Comparison of ENCODE assay signal across 19 mouse cellular contexts in the genomic region with DNA sequence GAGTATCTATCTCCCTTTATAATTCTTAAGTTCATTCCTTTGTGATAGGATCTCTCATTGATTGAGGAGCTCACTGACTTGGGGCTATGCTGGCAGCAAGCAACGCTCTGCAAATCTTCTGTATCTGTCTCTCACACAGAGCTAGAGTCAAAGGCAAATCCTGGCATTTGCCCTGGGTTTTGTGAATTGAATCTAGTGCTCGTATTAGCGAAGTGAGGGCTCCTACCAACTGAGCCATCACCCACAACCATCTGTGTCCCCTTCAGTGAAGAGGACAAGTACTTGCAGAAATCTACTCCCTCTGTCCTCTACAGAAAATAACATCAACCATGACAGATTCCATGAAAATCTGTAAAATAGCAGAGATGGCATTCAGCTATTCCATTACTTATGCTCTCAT.
"Had no signal": no experiment of that assay in that cellular context is flagged by ENCODE, and none has a peak within 500 bp of the region (broad histone marks: within the 10 kb centered on the region; RNA-seq: fewer than 3 reads in every experiment).

No protein-coding gene starts in this region.

- H3K27ac ChIP-seq: midbrain, embryonic 10.5 days; midbrain, embryonic 12.5 days; neural tube, embryonic 13.5 days; neural tube, embryonic 15.5 days had no signal

- H3K4me3 ChIP-seq: midbrain, embryonic 10.5 days; midbrain, embryonic 12.5 days; myocyte; neural tube, embryonic 13.5 days; neural tube, embryonic 15.5 days had no signal

- ATAC-seq: midbrain, embryonic 16.5 days had no signal

- DNase-seq: lung, adult 18-20 months; lung, embryonic 14.5 days; lung, postnatal 10 days; lung, postnatal 4 days; midbrain, embryonic 14.5 days; retina, postnatal 1 day; right cerebral cortex, adult 18-20 months; right cerebral cortex, postnatal 25 days; right cerebral cortex, postnatal 4 days; spleen, adult 18-20 months; thymus, adult 2 months; thymus, postnatal 25 days; thymus, postnatal 4 days had no signal
